In genomic region chr4:139804896-139805295, GRCm38 (mm10) we compare ENCODE assay signal across 23 mouse cellular contexts. TPM values are rescaled to one million over a fixed set of nuclear protein-coding genes. Genes with fewer than 3 reads are reported as not detected.
"Had no signal": no experiment of that assay in that cellular context is flagged by ENCODE, and none has a peak within 500 bp of the region (broad histone marks: within the 10 kb centered on the region; RNA-seq: fewer than 3 reads in every experiment).

No protein-coding gene starts in this region.

- DNase-seq: kidney, adult 9 months; kidney, postnatal 36 days; layer of hippocampus, adult 9-11 months; layer of hippocampus, postnatal 36 days; liver; liver, embryonic 13.5 days; liver, postnatal 0 days; lung, postnatal 14 days; right cerebral cortex, postnatal 4 days; spleen, adult 18-20 months; thymus, adult 18-20 months; thymus, postnatal 14 days had no signal

- H3K9me3 ChIP-seq: limb, embryonic 12.5 days; liver, embryonic 13.5 days; lung, embryonic 15.5 days; megakaryocyte, embryonic 14.5 days; midbrain, embryonic 12.5 days; neural tube, embryonic 15.5 days had no signal

- H3K27ac ChIP-seq: kidney, postnatal 0 days; limb, embryonic 12.5 days; liver, embryonic 13.5 days; lung, embryonic 15.5 days; macrophage; midbrain, embryonic 12.5 days; neural tube, embryonic 15.5 days had no signal

- H3K4me2 ChIP-seq: limb, embryonic 12.5 days; liver, embryonic 13.5 days; lung, embryonic 15.5 days; midbrain, embryonic 12.5 days; neural tube, embryonic 15.5 days had no signal

- H3K4me3 ChIP-seq: limb, embryonic 12.5 days; liver, embryonic 13.5 days; lung, embryonic 15.5 days; megakaryocyte, embryonic 14.5 days; midbrain, embryonic 12.5 days; neural tube, embryonic 15.5 days had no signal

- H3K9ac ChIP-seq: limb, embryonic 12.5 days; liver, embryonic 13.5 days; liver, postnatal 0 days; lung, embryonic 15.5 days; midbrain, embryonic 12.5 days; neural tube, embryonic 15.5 days had no signal

- H3K4me1 ChIP-seq: liver, embryonic 13.5 days; lung, embryonic 15.5 days; megakaryocyte, embryonic 14.5 days had no signal

- H3K36me3 ChIP-seq: limb, embryonic 12.5 days; liver, embryonic 13.5 days; lung, embryonic 15.5 days; midbrain, embryonic 12.5 days; neural tube, embryonic 15.5 days had no signal

- ATAC-seq: liver, postnatal 0 days had no signal

RNA-seq across cellular contexts. Expression of gene Pax7, which starts 28.4 kb away (rescaled TPM):
- total RNA-seq: layer of hippocampus, adult 18-20 months; left cerebral cortex, postnatal 36 days had no signal
- polyA plus RNA-seq: kidney, postnatal 0 days; liver, embryonic 13.5 days; liver, postnatal 0 days; macrophage; stomach, embryonic 14.5 days; urinary bladder, adult 2 months had no signal
